Mouse (Mus musculus): ENCODE results near the gene Tmem138.

GRCm38 (mm10) chr19:10580102-10580501 is 2.9 kb upstream of the Tmem138 start:
- TF ChIP-seq CTCF (IDR thresholded peaks at IDR 0.05; ENCODE audit: insufficient read depth, low read length): no peak
- TF ChIP-seq POLR2A (IDR thresholded peaks at IDR 0.05; ENCODE audit: borderline replicate concordance, extremely low read depth, low read depth, low read length): no peak

Data from lung, adult 2 months (tissue).